Comparison of ENCODE assay signal across 12 mouse cellular contexts in genomic region chr3:90443977-90444376, GRCm38 (mm10).
"Had no signal": no experiment of that assay in that cellular context is flagged by ENCODE, and none has a peak within 500 bp of the region (broad histone marks: within the 10 kb centered on the region; RNA-seq: fewer than 3 reads in every experiment).

No protein-coding gene starts in this region.

- H3K9ac ChIP-seq: liver, embryonic 12.5 days; lung, embryonic 15.5 days; midbrain, embryonic 15.5 days had no signal

- DNase-seq: kidney, postnatal 10 days; kidney, postnatal 4 days; left cerebral cortex, postnatal 4 days; lung, postnatal 14 days; right cerebral cortex, postnatal 25 days; thymus, postnatal 36 days had no signal

- H3K27ac ChIP-seq: layer of hippocampus, adult 2 months; liver, embryonic 12.5 days; lung, embryonic 15.5 days; macrophage; midbrain, embryonic 15.5 days had no signal

- H3K36me3 ChIP-seq: liver, embryonic 12.5 days; lung, embryonic 15.5 days; midbrain, embryonic 15.5 days had no signal

- H3K27me3 ChIP-seq: liver, embryonic 12.5 days; lung, embryonic 15.5 days; megakaryocyte, embryonic 14.5 days; midbrain, embryonic 15.5 days had no signal

- H3K4me3 ChIP-seq: layer of hippocampus, adult 2 months; liver, embryonic 12.5 days; lung, embryonic 15.5 days; megakaryocyte, embryonic 14.5 days; midbrain, embryonic 15.5 days had no signal

- H3K9me3 ChIP-seq: liver, embryonic 12.5 days; lung, embryonic 15.5 days; megakaryocyte, embryonic 14.5 days; midbrain, embryonic 15.5 days had no signal
